Mouse (Mus musculus): Measurements from ENCODE around the gene Stx12. TPM values are rescaled to one million over a fixed set of nuclear protein-coding genes. Genes with fewer than 3 reads are reported as not detected.
"Not testable (repeated sequence)": the region's sequence is repeated elsewhere in the genome, so short reads cannot be mapped to it uniquely, and the experiment has no call there.

Stx12 gene
- polyA plus RNA-seq (2014; fragmentation: Nextera tagmentation; extraction: Ambion mirVana): 60.2 and 64.0 TPM in 2 replicates

- peak within 1 kb of the TSS; percentile 65 to 89 for H3K4me3 ChIP-seq (ENCODE audit: control insufficient read depth in 1 of 2, insufficient read depth in 1 of 2, low read depth in 1 of 2, low read length in 2 of 2)
- no peaks in the 10 kb centered on the region for H3K9me3 ChIP-seq (ENCODE audit: control insufficient read depth, low read length)
- H3K27ac ChIP-seq (replicated peaks in 1 of 2; ENCODE audit: control insufficient read depth in 1 of 2, insufficient read depth in 1 of 2, low read depth in 2 of 2, low read length in 2 of 2): peak within 1 kb of the TSS; percentile 71 to 86
- H3K4me1 ChIP-seq (ENCODE audit: control insufficient read depth in 2 of 2, insufficient read depth in 2 of 2, low read length in 2 of 2): peaks cover 0 to 17% of the 10 kb centered on the region in 2 experiments; a peak in 2 of 4 replicates
- under 1% methylated on average over 72 of the region's 72 CpGs for WGBS
- peak within 1 kb of the TSS; percentile 95 for H3K9ac ChIP-seq (ENCODE audit: low read length)
- ATAC-seq (ENCODE audit: insufficient number of reproducible peaks, insufficient read depth, low FRiP score, low read depth): peak; percentile 92
- H3K4me2 ChIP-seq (ENCODE audit: low read length): peak within 1 kb of the TSS; percentile 80
- H3K27me3 ChIP-seq (ENCODE audit: control insufficient read depth, insufficient read depth, low read length): no peaks in the 10 kb centered on the region
- peaks cover 6% of the 10 kb centered on the region for H3K36me3 ChIP-seq (ENCODE audit: control insufficient read depth, insufficient read depth, low read length)
Measured at GRCm38 (mm10) chr4:132884064-132884843, at the start of gene Stx12. Stx12 (minus strand) TSS chr4:132884509.

GRCm38 (mm10) chr4:132932752-132933404, 48.6 kb upstream of the Stx12 start:
- Histone ChIP-seq H3K4me2 (ENCODE audit: low read length) (no peak overlapping the region), H3K9me3 (ENCODE audit: control insufficient read depth, low read length) (no peaks in the 10 kb centered on the region), H3K27ac (replicated peaks in 1 of 2; ENCODE audit: control insufficient read depth in 1 of 2, insufficient read depth in 1 of 2, low read depth in 2 of 2, low read length in 2 of 2) (no peak overlapping the region), H3K27me3 (ENCODE audit: control insufficient read depth, insufficient read depth, low read length) (no peaks in the 10 kb centered on the region), H3K4me1 (ENCODE audit: control insufficient read depth in 2 of 2, insufficient read depth in 2 of 2, low read length in 2 of 2) (0 out of 4 replicates have a peak, but pooled peaks cover 0 to 2% of the 10 kb centered on the region in 2 experiments), H3K4me3 (ENCODE audit: control insufficient read depth in 1 of 2, insufficient read depth in 1 of 2, low read depth in 1 of 2, low read length in 2 of 2) (no peak overlapping the region), H3K9ac (ENCODE audit: low read length) (no peak overlapping the region), H3K36me3 (ENCODE audit: control insufficient read depth, insufficient read depth, low read length) (no peaks in the 10 kb centered on the region)
- 66% methylated on average over 4 of the region's 4 CpGs for WGBS
- no peak for ATAC-seq (ENCODE audit: insufficient number of reproducible peaks, insufficient read depth, low FRiP score, low read depth)

GRCm38 (mm10) chr4:132930784-132931183, 46.5 kb upstream of the Stx12 start:
- H3K9ac ChIP-seq (ENCODE audit: low read length): no peak overlapping the region
- WGBS: 9% methylated on average over 8 of the region's 8 CpGs
- no peak overlapping the region for H3K4me2 ChIP-seq (ENCODE audit: low read length)
- no peak overlapping the region for H3K4me3 ChIP-seq (ENCODE audit: control insufficient read depth in 1 of 2, insufficient read depth in 1 of 2, low read depth in 1 of 2, low read length in 2 of 2)
- H3K27me3 ChIP-seq (ENCODE audit: control insufficient read depth, insufficient read depth, low read length): no peaks in the 10 kb centered on the region
- no peaks in the 10 kb centered on the region for H3K36me3 ChIP-seq (ENCODE audit: control insufficient read depth, insufficient read depth, low read length)
- no peaks in the 10 kb centered on the region for H3K9me3 ChIP-seq (ENCODE audit: control insufficient read depth, low read length)
- no peak overlapping the region for H3K27ac ChIP-seq (replicated peaks in 1 of 2; ENCODE audit: control insufficient read depth in 1 of 2, insufficient read depth in 1 of 2, low read depth in 2 of 2, low read length in 2 of 2)
- H3K4me1 ChIP-seq (ENCODE audit: control insufficient read depth in 2 of 2, insufficient read depth in 2 of 2, low read length in 2 of 2): 0 out of 4 replicates have a peak, but pooled peaks cover 0 to 2% of the 10 kb centered on the region in 2 experiments
- ATAC-seq (ENCODE audit: insufficient number of reproducible peaks, insufficient read depth, low FRiP score, low read depth): no peak

GRCm38 (mm10) chr4:132926520-132926919, 42.2 kb upstream of the Stx12 start:
- H3K36me3 ChIP-seq (ENCODE audit: control insufficient read depth, insufficient read depth, low read length); H3K4me2 ChIP-seq (ENCODE audit: low read length); H3K4me1 ChIP-seq (ENCODE audit: control insufficient read depth in 2 of 2, insufficient read depth in 2 of 2, low read length in 2 of 2); H3K9me3 ChIP-seq (ENCODE audit: control insufficient read depth, low read length); H3K4me3 ChIP-seq (ENCODE audit: control insufficient read depth in 1 of 2, insufficient read depth in 1 of 2, low read depth in 1 of 2, low read length in 2 of 2); H3K27ac ChIP-seq (replicated peaks in 1 of 2; ENCODE audit: control insufficient read depth in 1 of 2, insufficient read depth in 1 of 2, low read depth in 2 of 2, low read length in 2 of 2); H3K9ac ChIP-seq (ENCODE audit: low read length); H3K27me3 ChIP-seq (ENCODE audit: control insufficient read depth, insufficient read depth, low read length); ATAC-seq (ENCODE audit: insufficient number of reproducible peaks, insufficient read depth, low FRiP score, low read depth): not testable (repeated sequence)
- 80% methylated on average over 2 of the region's 2 CpGs for WGBS

- no peaks in the 10 kb centered on the region for H3K27me3 ChIP-seq (ENCODE audit: control insufficient read depth, insufficient read depth, low read length)
- H3K9me3 ChIP-seq (ENCODE audit: control insufficient read depth, low read length): no peaks in the 10 kb centered on the region
- peaks cover 0 to 9% of the 10 kb centered on the region in 2 experiments; a peak in 1 of 4 replicates for H3K4me1 ChIP-seq (ENCODE audit: control insufficient read depth in 2 of 2, insufficient read depth in 2 of 2, low read length in 2 of 2)
- H3K36me3 ChIP-seq (ENCODE audit: control insufficient read depth, insufficient read depth, low read length): peaks cover 21% of the 10 kb centered on the region
- peak within 1 kb of the TSS; percentile 79 to 98 for H3K4me3 ChIP-seq (ENCODE audit: control insufficient read depth in 1 of 2, insufficient read depth in 1 of 2, low read depth in 1 of 2, low read length in 2 of 2)
- peak within 1 kb of the TSS; percentile 95 for H3K9ac ChIP-seq (ENCODE audit: low read length)
- peak within 1 kb of the TSS; percentile 88 for H3K4me2 ChIP-seq (ENCODE audit: low read length)
- H3K27ac ChIP-seq (replicated peaks in 1 of 2; ENCODE audit: control insufficient read depth in 1 of 2, insufficient read depth in 1 of 2, low read depth in 2 of 2, low read length in 2 of 2): peak within 1 kb of the TSS; percentile 44 to 88
- peak; percentile 98 for ATAC-seq (ENCODE audit: insufficient number of reproducible peaks, insufficient read depth, low FRiP score, low read depth)
- WGBS: under 1% methylated on average over 52 of the region's 53 CpGs
Measured at GRCm38 (mm10) chr4:132922558-132923008, 38.3 kb upstream of the Stx12 start, which contains the start of gene Fam76a. Fam76a (minus strand) TSS chr4:132922558.

DNA sequence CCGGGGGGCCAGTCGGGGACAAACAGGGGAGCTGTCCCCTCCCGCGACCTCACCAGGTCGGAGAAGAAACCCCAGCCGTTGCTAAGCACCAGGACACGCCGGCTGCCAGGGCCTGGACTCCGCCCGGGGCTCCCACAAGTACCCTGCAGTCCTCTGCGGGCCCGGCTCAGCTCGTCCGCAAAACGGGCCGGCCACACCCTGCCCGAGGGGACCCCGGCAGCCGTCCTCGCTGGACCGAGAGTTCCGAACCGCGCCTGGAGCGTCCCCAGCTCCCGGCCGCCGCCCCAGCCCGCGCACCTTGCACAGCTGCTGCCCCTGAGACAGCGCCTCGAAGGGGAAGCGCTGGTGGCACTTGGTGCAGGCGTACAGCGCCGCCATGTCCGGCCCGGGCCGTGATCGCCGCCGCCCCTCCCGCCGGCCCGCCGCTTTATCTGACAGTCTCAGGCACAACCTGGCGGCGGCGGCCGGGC, 37.8 kb upstream of the Stx12 start:
- Histone ChIP-seq H3K36me3 (ENCODE audit: control insufficient read depth, insufficient read depth, low read length) (peaks cover 26% of the 10 kb centered on the region), H3K4me2 (ENCODE audit: low read length) (peak overlapping the region; percentile 73), H3K9ac (ENCODE audit: low read length) (peak overlapping the region; percentile 95), H3K4me3 (ENCODE audit: control insufficient read depth in 1 of 2, insufficient read depth in 1 of 2, low read depth in 1 of 2, low read length in 2 of 2) (peak overlapping the region; percentile 79 to 98), H3K9me3 (ENCODE audit: control insufficient read depth, low read length) (no peaks in the 10 kb centered on the region), H3K27me3 (ENCODE audit: control insufficient read depth, insufficient read depth, low read length) (no peaks in the 10 kb centered on the region), H3K4me1 (ENCODE audit: control insufficient read depth in 2 of 2, insufficient read depth in 2 of 2, low read length in 2 of 2) (peaks cover 0 to 9% of the 10 kb centered on the region in 2 experiments; a peak in 1 of 4 replicates), H3K27ac (replicated peaks in 1 of 2; ENCODE audit: control insufficient read depth in 1 of 2, insufficient read depth in 1 of 2, low read depth in 2 of 2, low read length in 2 of 2) (peak overlapping the region; percentile 44 to 88)
- WGBS: 1% methylated on average over 29 of the region's 50 CpGs
- peak; percentile 44 for ATAC-seq (ENCODE audit: insufficient number of reproducible peaks, insufficient read depth, low FRiP score, low read depth)

GRCm38 (mm10) chr4:132921488-132921887, 37.2 kb upstream of the Stx12 start:
- ATAC-seq (ENCODE audit: insufficient number of reproducible peaks, insufficient read depth, low FRiP score, low read depth): no peak
- no peak overlapping the region for H3K27ac ChIP-seq (replicated peaks in 1 of 2; ENCODE audit: control insufficient read depth in 1 of 2, insufficient read depth in 1 of 2, low read depth in 2 of 2, low read length in 2 of 2)
- H3K4me3 ChIP-seq (ENCODE audit: control insufficient read depth in 1 of 2, insufficient read depth in 1 of 2, low read depth in 1 of 2, low read length in 2 of 2): peak overlapping the region; percentile 79 to 98
- no peaks in the 10 kb centered on the region for H3K27me3 ChIP-seq (ENCODE audit: control insufficient read depth, insufficient read depth, low read length)
- H3K4me2 ChIP-seq (ENCODE audit: low read length): peak overlapping the region; percentile 73
- H3K9me3 ChIP-seq (ENCODE audit: control insufficient read depth, low read length): no peaks in the 10 kb centered on the region
- 29% methylated on average over 12 of the region's 12 CpGs for WGBS
- H3K9ac ChIP-seq (ENCODE audit: low read length): peak overlapping the region; percentile 95
- H3K36me3 ChIP-seq (ENCODE audit: control insufficient read depth, insufficient read depth, low read length): peaks cover 30% of the 10 kb centered on the region
- H3K4me1 ChIP-seq (ENCODE audit: control insufficient read depth in 2 of 2, insufficient read depth in 2 of 2, low read length in 2 of 2): peaks cover 0 to 9% of the 10 kb centered on the region in 2 experiments; a peak in 1 of 4 replicates
